Mouse (Mus musculus) forebrain, postnatal 0 days (tissue): ENCODE data around the gene Clasrp. TPM values are rescaled to one million over a fixed set of nuclear protein-coding genes. Genes with fewer than 3 reads are reported as not detected.
A peak's percentile ranks its signal among the peaks of the same experiment; 100 is the strongest.

Experiments used
- ATAC-seq: fragments of 200-750 bp; cut with Nextera tagmentation; 2 replicates; pipeline ENCODE4 v1.8.0; 2017; ENCODE audit warnings: mild to moderate bottlenecking, moderate library complexity
- DNase-seq: peaks from one replicate; pipeline ENCODE4 v3.0.0-alpha.2; 2015
- H3K27ac ChIP-seq: fragments of 300-500 bp; sonication (generic); 2 replicates; pipeline ENCODE4 v1.5.1; 2014; ENCODE audit warnings: low read depth, mild to moderate bottlenecking, antibody characterized with exemption, low read length, moderate library complexity, mixed read lengths
- H3K27me3 ChIP-seq: fragments of 300-500 bp; sonication (generic); 2 replicates; pipeline ENCODE4 v1.6.1; 2014; ENCODE audit warnings: mild to moderate bottlenecking, low read length, mixed read lengths; ENCODE audit not compliant: insufficient read depth
- H3K36me3 ChIP-seq: fragments of 300-500 bp; sonication (generic); 2 replicates; pipeline ENCODE4 v1.6.1; 2014; ENCODE audit warnings: mild to moderate bottlenecking, moderate library complexity; ENCODE audit not compliant: insufficient read depth
- H3K4me1 ChIP-seq: fragments of 300-500 bp; sonication (generic); 2 replicates; pipeline ENCODE4 v1.6.1; 2014; ENCODE audit warnings: antibody characterized with exemption; ENCODE audit not compliant: insufficient read depth
- H3K4me2 ChIP-seq: fragments of 300-500 bp; sonication (generic); 2 replicates; pipeline ENCODE4 v1.6.1; 2014; ENCODE audit warnings: low read depth, mild to moderate bottlenecking, moderate library complexity
- H3K4me3 ChIP-seq: fragments of 300-500 bp; sonication (generic); 2 replicates; pipeline ENCODE4 v1.5.1; 2014; ENCODE audit warnings: low read depth, low read length, mixed read lengths
- H3K9ac ChIP-seq: fragments of 300-500 bp; sonication (generic); 2 replicates; pipeline ENCODE4 v1.6.1; 2014; ENCODE audit warnings: mild to moderate bottlenecking
- H3K9me3 ChIP-seq: fragments of 300-500 bp; sonication (generic); 2 replicates; pipeline ENCODE4 v1.6.1; 2016; ENCODE audit warnings: low read length
- CTCF ChIP-seq: sonication (generic); IDR thresholded peaks from 2 replicates; pipeline ENCODE4 v1.5.1; 2016; ENCODE audit warnings: antibody characterized with exemption, control low read depth, low read depth
- WGBS: fragments of 180-500 bp; shearing (Covaris S2); extraction: QIAGEN DNeasy Blood & Tissue Kit; methylation state at CpG from one replicate; pipeline ENCODE4 v1.1.7; 2014; 5-methylcytosine and 5-hydroxymethylcytosine counted together
- polyA plus RNA-seq: library from polyadenylated mRNA; unstranded; fragments of >200 nt; fragmentation: Nextera tagmentation; extraction: Ambion mirVana; gene quantifications from 2 replicates; pipeline ENCODE4 v1.2.1, GENCODE M21; 2015
- total RNA-seq: library from RNA; depleted of rRNA; stranded (reverse); fragments of >200 nt; gene quantifications from 2 replicates; pipeline ENCODE4 v1.2.3, GENCODE M21; 2014

Clasrp gene
- total and polyA plus RNA-seq, 2 experiments from 2014 or later = 56.8 to 89.0 TPM

DNA sequence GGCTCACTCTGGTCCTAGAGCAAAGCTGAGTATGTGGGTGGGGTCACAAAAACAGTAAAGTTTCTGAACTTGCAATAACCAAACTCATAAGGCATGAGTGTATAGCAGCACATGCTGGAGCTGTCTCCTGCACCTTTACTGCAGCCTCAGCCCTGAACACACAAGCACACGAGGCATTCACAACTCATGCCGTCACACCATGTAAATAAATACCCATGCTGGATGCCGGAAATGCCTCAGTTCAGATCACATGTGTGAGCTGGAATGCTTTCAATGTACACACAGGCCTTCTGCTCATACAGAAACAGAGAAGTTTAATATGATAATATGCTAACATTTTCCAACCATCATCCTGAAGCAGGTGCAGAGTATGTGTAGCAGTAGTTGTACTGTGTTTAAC, 58.3 kb downstream of the Clasrp start:
- H3K4me2 ChIP-seq = no peak overlapping the region
- TF ChIP-seq CTCF = no peak
- H3K9me3 ChIP-seq = no peaks in the 10 kb centered on the region
- DNase-seq (no peak), ATAC-seq (no peak)
- no peak overlapping the region for H3K27ac ChIP-seq
- no peaks in the 10 kb centered on the region for H3K36me3 ChIP-seq
- 49% methylated on average over 3 of the region's 3 CpGs for WGBS
- no peak overlapping the region for H3K4me3 ChIP-seq
- H3K9ac ChIP-seq = no peak overlapping the region
- no peaks in the 10 kb centered on the region for H3K27me3 ChIP-seq
- H3K4me1 ChIP-seq = 0 out of 2 replicates have a peak, but pooled peaks cover 3% of the 10 kb centered on the region

DNA sequence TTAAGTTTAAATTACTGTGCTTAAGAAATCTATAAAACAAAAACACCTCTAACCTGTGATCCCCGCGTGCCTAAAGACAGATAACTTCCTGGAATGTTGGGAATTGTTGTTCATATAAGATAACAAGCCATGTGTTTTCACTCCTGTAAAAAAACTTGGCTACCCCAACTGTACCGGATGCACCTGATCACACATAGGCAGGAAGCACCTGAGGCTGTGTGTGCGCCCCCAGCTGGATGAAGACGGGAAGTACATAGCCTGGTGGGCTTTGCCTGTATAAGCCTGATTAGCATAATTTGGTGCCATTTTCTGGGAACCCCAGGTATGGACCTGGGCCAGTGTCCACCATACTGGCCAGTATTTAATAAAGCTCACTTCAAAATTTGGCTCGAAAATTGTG, 60.7 kb downstream of the Clasrp start:
- Histone ChIP-seq H3K9me3 (no peaks in the 10 kb centered on the region), H3K36me3 (no peaks in the 10 kb centered on the region), H3K27me3 (no peaks in the 10 kb centered on the region), H3K4me3 (no peak overlapping the region), H3K9ac (no peak overlapping the region), H3K4me1 (0 out of 2 replicates have a peak, but pooled peaks cover 3% of the 10 kb centered on the region), H3K4me2 (no peak overlapping the region), H3K27ac (no peak overlapping the region)
- DNase-seq (peak; percentile 11), ATAC-seq (no peak)
- WGBS = 56% methylated on average over 6 of the region's 6 CpGs
- TF ChIP-seq CTCF = peak; percentile 60

DNA sequence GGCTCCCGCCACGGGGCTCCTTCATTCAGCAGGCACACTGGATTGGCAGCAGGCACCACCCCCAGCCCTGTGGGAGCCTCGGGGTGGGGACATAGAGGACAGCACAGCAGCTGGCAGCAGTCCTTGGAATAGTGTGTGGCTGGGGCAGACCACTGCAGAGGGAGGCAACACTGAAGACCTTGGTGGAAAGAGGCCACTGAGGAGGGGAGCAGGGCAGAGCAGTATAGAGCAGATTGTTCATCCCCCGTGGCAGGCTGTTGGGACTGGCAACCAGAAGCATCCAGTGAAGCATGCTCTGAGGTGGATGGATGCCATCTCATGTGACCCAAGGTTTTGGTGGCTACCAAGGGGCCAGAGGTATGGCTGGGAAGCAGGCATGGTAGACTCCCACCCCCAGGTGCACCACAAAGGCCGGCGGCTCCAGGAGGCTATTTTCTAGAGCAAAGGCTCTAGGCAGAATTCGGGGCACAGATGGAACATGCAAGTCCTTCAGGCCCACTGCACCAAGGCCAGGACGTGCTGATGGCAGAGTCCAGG, 62.1 kb downstream of the Clasrp start:
- no peak overlapping the region for H3K9ac ChIP-seq
- no peaks in the 10 kb centered on the region for H3K36me3 ChIP-seq
- DNase-seq = peak; percentile 59
- no peaks in the 10 kb centered on the region for H3K27me3 ChIP-seq
- peak overlapping the region; percentile 50; the same call in 1 of the 2 replicates for H3K27ac ChIP-seq
- WGBS = 41% methylated on average over 8 of the region's 8 CpGs
- H3K4me1 ChIP-seq = 0 out of 2 replicates have a peak, but pooled peaks cover 3% of the 10 kb centered on the region
- no peak for TF ChIP-seq CTCF
- peak; percentile 88 for ATAC-seq
- no peaks in the 10 kb centered on the region for H3K9me3 ChIP-seq
- no peak overlapping the region for H3K4me2 ChIP-seq
- no peak overlapping the region for H3K4me3 ChIP-seq

DNA sequence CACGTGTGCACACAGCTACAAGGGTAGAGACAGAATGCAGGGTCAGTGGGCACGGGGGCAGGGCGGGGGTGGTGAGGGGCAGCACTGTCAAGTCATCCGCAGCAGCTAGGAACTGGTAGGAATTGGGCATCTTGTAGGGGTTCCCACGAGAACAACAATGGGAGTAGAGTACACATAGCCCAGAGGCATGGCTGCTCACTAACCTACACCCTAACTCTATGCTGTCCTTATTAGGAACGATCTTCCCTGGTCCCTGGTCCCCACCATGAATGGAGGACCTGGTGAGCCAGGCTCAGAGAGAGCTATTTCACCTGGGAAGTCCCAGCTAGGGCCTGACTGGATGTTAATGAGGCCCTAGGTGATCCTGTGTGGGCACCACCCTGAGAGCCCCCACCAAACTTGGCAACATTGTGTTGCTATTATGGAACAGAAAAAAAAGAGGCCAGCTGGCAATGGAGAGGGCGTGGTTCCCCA, 62.6 kb downstream of the Clasrp start:
- 53% methylated on average over 7 of the region's 7 CpGs for WGBS

DNA sequence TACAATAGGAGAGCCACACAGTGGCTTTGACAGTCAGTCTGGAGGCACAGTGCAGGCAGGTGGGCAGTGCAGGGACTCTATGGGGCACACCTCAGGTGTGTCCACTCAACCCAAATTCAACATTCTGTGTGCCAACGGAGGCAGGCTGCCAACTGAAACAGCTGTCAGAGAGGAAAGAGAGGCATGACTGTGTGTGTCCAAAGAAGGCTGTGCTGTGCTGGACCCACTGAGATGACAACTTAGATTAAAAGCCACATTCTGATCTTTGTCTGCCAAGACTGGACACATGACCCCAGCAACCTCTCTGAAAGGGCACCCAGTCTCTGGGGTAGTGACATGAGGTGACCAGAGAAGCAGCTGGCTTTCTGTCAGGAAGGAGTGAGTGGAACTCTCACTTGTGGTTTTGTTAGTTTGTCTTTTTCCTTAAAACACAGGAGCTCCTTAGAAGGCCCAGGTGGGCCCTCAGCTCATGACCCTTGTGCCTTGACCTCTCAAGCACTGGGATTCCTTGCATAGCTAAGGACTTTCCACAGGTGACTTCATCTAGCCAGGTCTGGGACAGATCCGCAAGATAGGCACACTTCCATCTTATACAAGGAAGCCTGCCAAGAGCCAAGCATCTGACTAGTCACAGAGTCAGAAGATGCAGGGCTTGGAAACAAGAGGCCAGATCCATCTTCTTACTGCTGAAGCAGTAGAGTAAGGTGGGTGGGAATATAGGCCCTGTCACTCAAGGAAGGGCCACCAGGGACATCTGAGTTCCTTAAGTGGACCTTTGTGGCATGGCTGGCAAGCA, 63.3 kb downstream of the Clasrp start:
- Histone ChIP-seq H3K4me3 (no peak overlapping the region), H3K27ac (0 out of 2 replicates have a peak overlapping the region, but pooled peaks have one; percentile 50), H3K9ac (no peak overlapping the region), H3K4me2 (no peak overlapping the region), H3K9me3 (no peaks in the 10 kb centered on the region), H3K36me3 (no peaks in the 10 kb centered on the region), H3K4me1 (0 out of 2 replicates have a peak, but pooled peaks cover 3% of the 10 kb centered on the region), H3K27me3 (no peaks in the 10 kb centered on the region)
- DNase-seq (no peak), ATAC-seq (no peak)
- WGBS = 71% methylated on average over 2 of the region's 2 CpGs
- no peak for TF ChIP-seq CTCF

More for the DNA sequence above, 62.6 kb downstream of the Clasrp start:
- no peaks in the 10 kb centered on the region for H3K36me3 ChIP-seq
- no peak for TF ChIP-seq CTCF
- peak overlapping the region; percentile 50; the same call in 1 of the 2 replicates for H3K27ac ChIP-seq
- no peaks in the 10 kb centered on the region for H3K9me3 ChIP-seq
- H3K4me2 ChIP-seq = no peak overlapping the region
- H3K27me3 ChIP-seq = no peaks in the 10 kb centered on the region
- ATAC-seq = peak; percentile 17
- 0 out of 2 replicates have a peak, but pooled peaks cover 3% of the 10 kb centered on the region for H3K4me1 ChIP-seq
- H3K9ac ChIP-seq = no peak overlapping the region
- DNase-seq = no peak
- H3K4me3 ChIP-seq = no peak overlapping the region

DNA sequence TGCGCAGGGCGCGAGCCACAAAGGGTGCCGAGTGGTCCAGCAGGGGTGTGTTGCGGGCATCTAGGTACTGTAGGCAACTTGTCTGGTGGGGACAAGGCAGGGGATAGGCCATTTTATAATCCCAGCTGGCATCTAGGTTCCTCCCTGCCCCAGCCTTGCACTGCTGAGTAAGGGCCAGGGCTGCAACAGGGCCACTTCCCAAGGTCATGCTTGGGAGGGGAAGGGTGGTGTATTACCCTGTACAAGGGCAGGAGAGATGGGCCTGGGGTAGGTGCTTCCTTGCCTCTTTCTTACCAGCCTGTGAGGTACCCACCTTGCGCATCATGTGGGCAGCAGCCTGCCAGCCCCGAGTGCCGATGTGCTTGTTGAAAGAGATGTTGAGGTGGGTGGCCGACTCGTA, 69.6 kb downstream of the Clasrp start:
- no peak for DNase-seq
- Histone ChIP-seq H3K4me3 (no peak overlapping the region), H3K4me2 (no peak overlapping the region), H3K9me3 (no peaks in the 10 kb centered on the region), H3K27ac (no peak overlapping the region), H3K36me3 (peaks cover 52% of the 10 kb centered on the region), H3K4me1 (no peaks in the 10 kb centered on the region), H3K27me3 (no peaks in the 10 kb centered on the region), H3K9ac (no peak overlapping the region)
- no peak for ATAC-seq
- no peak for TF ChIP-seq CTCF
- 93% methylated on average over 10 of the region's 10 CpGs for WGBS

DNA sequence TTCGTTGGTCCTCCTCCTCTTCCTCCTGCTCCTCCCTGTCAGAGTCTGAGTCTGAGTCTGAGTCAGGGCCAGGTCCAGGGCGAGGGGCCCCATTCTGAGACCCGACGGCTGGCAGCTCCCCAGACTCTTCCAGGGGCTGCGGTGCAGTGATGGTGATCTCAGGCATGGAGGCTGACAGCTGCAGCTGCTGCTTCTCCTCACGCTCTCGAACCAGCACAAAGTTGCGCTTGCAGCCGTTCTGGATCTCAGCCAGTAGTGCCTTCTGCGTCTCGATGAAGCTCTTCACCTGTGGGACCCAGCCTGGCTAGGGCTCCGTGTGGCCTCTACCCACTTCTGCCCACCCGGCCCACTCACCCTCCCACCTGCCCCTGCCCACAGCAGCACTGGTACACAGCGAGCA, 72.0 kb downstream of the Clasrp start:
- DNase-seq = no peak
- no peak overlapping the region for H3K4me2 ChIP-seq
- H3K4me3 ChIP-seq = no peak overlapping the region
- no peaks in the 10 kb centered on the region for H3K9me3 ChIP-seq
- no peaks in the 10 kb centered on the region for H3K4me1 ChIP-seq
- peaks cover 60% of the 10 kb centered on the region for H3K36me3 ChIP-seq
- H3K27me3 ChIP-seq = no peaks in the 10 kb centered on the region
- no peak for TF ChIP-seq CTCF
- WGBS = 84% methylated on average over 14 of the region's 14 CpGs
- no peak overlapping the region for H3K27ac ChIP-seq
- no peak for ATAC-seq
- no peak overlapping the region for H3K9ac ChIP-seq
